Mouse (Mus musculus): Measurements from ENCODE around the gene Fndc1. TPM values are rescaled to one million over a fixed set of nuclear protein-coding genes. Genes with fewer than 3 reads are reported as not detected.

Gene Fndc1
- total RNA-seq, 1 experiment from 2014 or later = not detected

GRCm38 (mm10) chr17:7744976-7745375 lies 82.1 kb downstream of the Fndc1 start:
- no peak for ATAC-seq (replicated peaks; ENCODE audit: insufficient number of reproducible peaks, low FRiP score, low TSS enrichment, poor library complexity, severe bottlenecking)

GRCm38 (mm10) chr17:7740988-7741387 lies 86.1 kb downstream of the Fndc1 start:
- ATAC-seq (replicated peaks; ENCODE audit: insufficient number of reproducible peaks, low FRiP score, low TSS enrichment, poor library complexity, severe bottlenecking) = no peak

GRCm38 (mm10) chr17:7722991-7723390 lies 104.1 kb downstream of the Fndc1 start:
- ATAC-seq (replicated peaks; ENCODE audit: insufficient number of reproducible peaks, low FRiP score, low TSS enrichment, poor library complexity, severe bottlenecking) = no peak

- no peak for ATAC-seq (replicated peaks; ENCODE audit: insufficient number of reproducible peaks, low FRiP score, low TSS enrichment, poor library complexity, severe bottlenecking)
Observed at GRCm38 (mm10) chr17:7718886-7719285, 108.2 kb downstream of the Fndc1 start.

- ATAC-seq (replicated peaks; ENCODE audit: insufficient number of reproducible peaks, low FRiP score, low TSS enrichment, poor library complexity, severe bottlenecking) = no peak
Observed at GRCm38 (mm10) chr17:7717945-7718344, 109.2 kb downstream of the Fndc1 start.

GRCm38 (mm10) chr17:7713020-7713419 lies 114.1 kb downstream of the Fndc1 start:
- ATAC-seq (replicated peaks; ENCODE audit: insufficient number of reproducible peaks, low FRiP score, low TSS enrichment, poor library complexity, severe bottlenecking) = no peak

GRCm38 (mm10) chr17:7707073-7707472 lies 120.0 kb downstream of the Fndc1 start:
- ATAC-seq (replicated peaks; ENCODE audit: insufficient number of reproducible peaks, low FRiP score, low TSS enrichment, poor library complexity, severe bottlenecking) = no peak

- no peak for ATAC-seq (replicated peaks; ENCODE audit: insufficient number of reproducible peaks, low FRiP score, low TSS enrichment, poor library complexity, severe bottlenecking)
Observed at GRCm38 (mm10) chr17:7690271-7690670, 136.8 kb downstream of the Fndc1 start.

Other genes with a start within 250 kb of the Fndc1 start
- 63.5 to 77.7 TPM (median 74.3 TPM) in 3 replicates for gene Tagap, start 98.7 kb upstream of the Fndc1 start, total RNA-seq (2017)
- 28.3 to 41.8 TPM (median 34.7 TPM) in 3 replicates for gene Rsph3a, start 118.3 kb upstream of the Fndc1 start, total RNA-seq (2017)